Mouse (Mus musculus): ENCODE data around the gene Snapin.

- peak; percentile 68 for TF ChIP-seq CTCF (IDR thresholded peaks at IDR 0.05; ENCODE audit: low read depth, low read length)
- no peak for TF ChIP-seq POLR2A (IDR thresholded peaks at IDR 0.05; ENCODE audit: insufficient read depth, low read length)
- no peak for TF ChIP-seq EP300 (IDR thresholded peaks at IDR 0.05; ENCODE audit: insufficient read depth, low read depth, low read length)
These were observed 24.5 kb downstream of the Snapin start for GRCm38 (mm10) chr3:90466311-90466766.
